Mouse (Mus musculus): ENCODE data around the gene Cx3cl1.
A peak's percentile ranks its signal among the peaks of the same experiment; 100 is the strongest.

Cx3cl1 gene

GRCm38 (mm10) chr8:94803551-94803950, 31.7 kb downstream of the Cx3cl1 start:
- no peak for DNase-seq

DNA sequence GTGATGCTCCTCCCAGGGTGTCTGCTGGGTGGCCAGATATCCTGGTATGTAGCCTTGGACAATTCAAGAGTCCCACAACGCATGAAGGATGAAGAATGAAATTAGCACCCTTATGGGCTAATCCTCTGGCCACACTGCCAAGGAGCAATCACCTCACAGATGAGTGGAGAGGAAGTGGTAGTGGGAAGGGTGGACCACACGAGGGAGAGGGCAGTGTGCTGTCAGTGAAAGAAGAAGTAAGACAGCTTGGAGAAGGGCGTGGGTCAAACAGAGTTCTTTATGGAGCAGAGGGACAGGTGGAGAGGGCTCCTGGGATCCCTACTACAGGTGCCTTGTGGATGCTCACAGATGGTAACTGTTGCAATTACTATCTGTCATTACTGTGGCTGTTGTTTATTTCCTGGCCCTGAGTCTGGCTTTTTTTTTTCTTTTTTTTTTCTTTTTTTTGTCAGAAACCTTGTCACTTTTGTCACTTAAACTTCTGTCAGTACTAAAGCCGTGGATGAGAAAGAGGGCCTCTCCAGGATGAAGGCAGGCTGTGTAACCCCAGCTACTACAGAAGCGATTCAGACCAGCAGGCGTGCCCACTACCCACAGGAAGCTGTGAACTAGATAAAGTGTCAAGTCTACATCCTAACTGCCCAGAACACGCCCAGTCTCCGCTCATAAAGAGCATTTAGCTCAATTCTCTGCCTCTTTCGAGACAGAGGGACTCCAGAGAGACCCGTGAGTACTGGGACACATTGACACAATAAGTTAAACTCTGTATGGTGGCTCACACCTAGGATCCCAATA, 32.9 kb downstream of the Cx3cl1 start:
- DNase-seq: no peak

- DNase-seq: no peak
These were observed 34.0 kb downstream of the Cx3cl1 start for GRCm38 (mm10) chr8:94805811-94806210.

GRCm38 (mm10) chr8:94807506-94807905, 35.7 kb downstream of the Cx3cl1 start:
- DNase-seq: no peak

- DNase-seq: no peak
These were observed 36.6 kb downstream of the Cx3cl1 start for GRCm38 (mm10) chr8:94808372-94808771.

DNA sequence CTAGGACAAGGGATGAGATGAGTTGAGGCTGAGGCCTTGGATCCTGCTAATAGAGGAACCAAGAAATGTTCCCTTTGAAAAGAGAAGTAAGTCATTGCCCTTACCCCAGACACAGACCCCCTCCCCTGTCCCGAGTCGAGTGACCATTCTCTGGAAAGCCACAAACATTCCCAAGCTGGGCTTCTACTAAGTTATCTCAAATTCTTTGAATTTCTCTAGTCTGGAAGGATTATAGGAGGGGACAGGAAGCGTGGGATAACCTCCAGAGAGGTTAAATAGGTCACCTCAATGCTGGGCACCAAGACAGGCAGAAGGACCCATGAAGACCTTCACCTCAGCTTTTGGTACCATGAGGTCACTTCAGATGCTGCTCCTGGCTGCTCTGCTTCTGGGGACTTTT, 38.3 kb downstream of the Cx3cl1 start, which contains the start of gene Ccl17:
TSS of gene Ccl17 (plus strand) at position 301 of the 400 bp plus-strand sequence.
- DNase-seq: no peak

GRCm38 (mm10) chr8:94810855-94811254, 39.0 kb downstream of the Cx3cl1 start:
- no peak for DNase-seq

GRCm38 (mm10) chr8:94811654-94812053, 39.8 kb downstream of the Cx3cl1 start:
- no peak for DNase-seq

- peak; percentile 83 for DNase-seq
These were observed 40.9 kb downstream of the Cx3cl1 start for GRCm38 (mm10) chr8:94812645-94813098.

- DNase-seq: peak; percentile 68 to 72
These were observed 42.7 kb downstream of the Cx3cl1 start for GRCm38 (mm10) chr8:94814556-94814955.

DNA sequence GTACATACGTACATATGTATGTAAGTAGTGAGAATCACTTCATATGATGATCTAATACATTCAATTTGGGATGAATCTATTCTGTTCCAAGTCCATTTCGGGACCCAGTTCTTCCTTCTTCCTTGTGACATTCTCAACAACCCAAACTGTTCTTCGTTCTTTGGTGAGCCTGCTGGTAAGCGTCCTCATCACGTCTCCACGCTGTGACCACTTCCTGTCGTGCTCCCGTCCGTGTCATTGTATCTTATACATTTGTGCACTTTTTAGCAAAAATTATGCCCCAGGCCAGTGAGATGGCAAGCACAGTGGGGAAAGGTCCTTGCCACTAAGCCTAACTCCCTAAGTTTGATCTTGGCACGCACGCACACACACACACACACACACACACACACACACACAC, 46.1 kb downstream of the Cx3cl1 start:
- DNase-seq: no peak

DNA sequence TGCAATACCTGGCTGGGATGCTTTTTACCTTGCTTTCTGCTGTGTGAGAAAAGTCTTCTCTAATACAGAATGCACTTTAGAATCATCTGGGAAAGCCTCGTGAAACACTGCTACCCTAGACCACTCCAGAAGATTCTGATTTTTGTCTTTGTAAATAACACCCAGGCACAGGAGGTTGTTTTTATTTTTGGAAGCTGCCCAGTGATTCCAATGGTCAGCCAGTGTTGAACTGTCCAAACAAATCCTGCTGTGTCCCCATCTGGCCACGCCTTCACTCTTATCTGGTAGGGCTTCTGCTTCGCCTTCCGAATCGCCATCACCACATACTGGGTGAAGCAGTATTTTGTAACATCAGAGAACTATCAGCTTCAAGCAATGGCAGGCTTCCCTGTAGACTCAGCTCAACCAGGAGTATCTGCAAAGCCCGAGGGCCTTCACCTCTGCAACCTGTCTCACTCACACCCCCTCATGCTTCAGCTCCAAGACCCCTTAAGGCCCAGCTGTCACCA, 47.9 kb downstream of the Cx3cl1 start:
- DNase-seq: no peak

DNA sequence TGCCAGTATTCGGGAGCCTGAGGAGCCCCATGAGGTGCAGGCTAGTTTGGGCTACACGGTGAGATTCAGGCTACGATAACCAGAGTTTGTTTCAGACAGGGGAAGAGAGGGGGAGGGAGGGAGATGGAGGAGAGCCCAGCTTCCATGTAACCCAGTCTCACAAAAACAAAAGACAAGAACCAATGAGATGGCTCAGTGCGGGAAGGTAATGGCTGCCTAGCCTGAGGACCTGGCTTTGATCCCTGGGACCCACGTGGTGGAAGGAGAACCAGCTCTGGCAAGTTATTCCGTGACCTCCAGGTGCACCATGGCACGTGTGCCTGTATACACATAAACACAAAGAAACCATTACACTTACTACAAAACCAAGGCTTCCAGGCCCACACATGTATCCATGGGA, 48.7 kb downstream of the Cx3cl1 start:
- no peak for DNase-seq

GRCm38 (mm10) chr8:94821381-94821780, 49.6 kb downstream of the Cx3cl1 start:
- DNase-seq: no peak

GRCm38 (mm10) chr8:94822637-94823560, 51.1 kb downstream of the Cx3cl1 start:
- DNase-seq: peak; percentile 38 to 44

DNA sequence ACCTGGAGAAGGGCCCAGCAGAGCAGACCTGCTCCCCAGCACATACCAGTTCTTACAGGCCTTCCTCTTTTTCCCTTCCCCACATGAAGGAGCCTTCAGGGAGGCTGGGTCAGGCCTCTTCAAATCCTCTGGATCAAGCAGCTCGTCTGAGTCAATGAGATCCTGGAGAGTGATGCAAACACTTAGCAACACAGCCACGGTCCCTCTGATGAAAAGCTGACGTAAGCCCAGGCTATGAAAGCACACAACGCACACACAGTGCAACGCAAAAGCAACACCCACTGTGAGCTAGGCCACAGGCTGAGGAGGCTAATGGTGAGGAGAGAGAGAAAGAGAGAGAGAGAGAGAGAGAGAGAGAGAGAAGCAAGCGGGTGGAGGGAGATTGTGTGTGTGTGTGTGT, 53.4 kb downstream of the Cx3cl1 start:
- DNase-seq: no peak

DNA sequence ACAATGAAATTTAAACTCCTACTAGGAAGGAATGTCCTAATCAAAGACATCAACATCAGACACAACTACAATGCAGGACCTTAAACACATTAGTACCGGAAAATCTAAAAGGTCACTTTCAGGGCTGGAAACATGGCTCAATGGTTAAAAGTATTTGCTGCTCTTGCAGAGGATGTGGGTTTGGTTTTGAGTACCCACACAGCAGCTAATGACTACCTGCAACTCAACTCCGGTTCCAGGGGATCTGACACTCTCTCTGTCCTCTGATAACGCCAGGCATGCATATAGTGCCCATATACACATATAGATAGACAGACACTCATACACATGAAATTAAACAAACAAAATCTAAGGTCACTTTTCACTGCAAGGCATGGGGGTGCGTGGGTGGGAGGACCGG, 54.4 kb downstream of the Cx3cl1 start:
- DNase-seq: no peak

GRCm38 (mm10) chr8:94828284-94828683, 56.5 kb downstream of the Cx3cl1 start:
- no peak for DNase-seq
